Mouse (Mus musculus) megakaryocyte, embryonic 14.5 days (primary cell): ENCODE measurements around the gene Myo7a.

Experiments used
- FLI1 ChIP-seq: IDR thresholded peaks from 2 replicates; pipeline ENCODE4 v1.6.1; 2012; ENCODE audit warnings: low read length, inconsistent platforms, mixed read lengths
- GATA1 ChIP-seq: IDR thresholded peaks from 3 replicates; pipeline ENCODE4 v1.6.1; 2012; ENCODE audit warnings: mixed read lengths, low read length, inconsistent platforms, borderline replicate concordance

GRCm38 (mm10) chr7:98111233-98111632 is 8.1 kb downstream of the Myo7a start:
- no peak for TF ChIP-seq GATA1
- no peak for TF ChIP-seq FLI1
